Mouse (Mus musculus) adrenal gland, adult (tissue): Measurements from ENCODE around the gene Sfswap.
"Not testable (repeated sequence)": the region's sequence is repeated elsewhere in the genome, so short reads cannot be mapped to it uniquely, and the experiment has no call there.

Experiments
- DNase-seq, 2 experiments: peaks; one replicate each; pipeline ENCODE4 v3.0.0; 2022 to 2023; ENCODE audit warnings: low spot score in 1 of 2; ENCODE audit not compliant: inconsistent age in 2 of 2

Gene Sfswap

DNA sequence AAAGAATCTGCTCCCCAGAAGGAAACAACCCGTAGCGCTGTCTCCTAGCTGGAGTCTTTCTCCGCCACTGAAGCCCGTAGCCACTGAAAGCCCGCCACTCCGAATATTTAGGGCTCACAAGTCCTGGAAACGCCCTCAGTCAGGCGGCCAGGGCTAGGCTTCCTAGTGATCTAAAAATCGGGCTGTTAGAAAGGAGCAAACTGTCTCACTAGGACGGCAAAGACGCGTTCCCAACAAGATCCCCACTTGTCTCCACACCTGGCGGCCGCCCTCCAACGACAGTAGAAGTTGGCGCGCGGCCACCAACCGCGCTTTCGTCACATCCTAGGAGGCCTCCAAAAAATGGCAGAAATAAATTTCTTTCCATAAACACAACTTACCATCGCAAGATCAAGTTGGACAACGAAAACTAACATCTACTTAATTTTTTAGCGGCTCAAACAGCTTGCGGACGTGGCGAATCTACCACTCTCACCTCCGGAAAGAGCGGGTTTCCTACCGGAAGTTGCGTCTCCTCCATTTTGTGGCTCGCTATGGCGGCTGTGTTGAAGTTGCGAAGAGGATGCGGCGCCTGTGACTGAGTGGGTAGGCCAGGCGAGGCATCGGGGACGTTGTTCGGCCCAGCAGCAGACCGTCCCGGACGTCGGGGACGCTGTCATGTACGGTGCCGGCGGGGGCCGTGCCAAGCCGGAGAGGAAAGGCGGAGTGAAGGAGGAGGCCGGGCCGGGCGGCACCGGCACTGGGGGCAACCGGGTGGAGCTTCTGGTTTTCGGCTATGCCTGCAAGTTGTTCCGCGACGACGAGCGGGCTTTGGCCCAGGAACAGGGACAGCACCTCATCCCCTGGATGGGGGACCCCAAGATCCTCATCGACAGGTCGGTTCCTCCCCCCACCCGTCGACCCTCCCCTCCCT is at the start of gene Sfswap:
Gene Sfswap, plus strand, starts transcription at position 500 of the 913 bp plus-strand sequence.
- DNase-seq, result peak; percentile 85 to 97

GRCm38 (mm10) chr5:129452561-129452960 is 48.5 kb upstream of the Sfswap start:
- peak in 1 of 2 experiments; percentile 51 for DNase-seq

- peak; percentile 77 to 86 for DNase-seq
These were observed 46.1 kb upstream of the Sfswap start for GRCm38 (mm10) chr5:129454802-129455528.

DNA sequence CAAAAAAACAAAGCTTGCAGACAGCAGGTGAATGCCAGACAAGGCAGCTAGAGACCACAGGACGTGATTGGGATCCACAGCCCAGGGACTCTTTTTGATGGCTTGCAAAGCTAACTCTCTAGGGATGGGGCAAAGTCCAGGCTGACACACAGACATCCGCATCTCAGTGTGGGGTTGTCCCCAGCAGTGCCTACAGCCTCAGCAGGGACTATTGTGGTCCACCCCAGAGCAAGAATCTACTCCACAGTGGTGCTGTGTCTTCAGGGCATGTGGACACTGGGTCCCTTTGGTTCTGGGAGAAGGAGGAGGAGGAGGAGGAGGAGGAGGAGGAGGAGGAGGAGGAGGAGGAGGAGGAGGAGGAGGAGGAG is 45.5 kb upstream of the Sfswap start:
- no peak for DNase-seq

GRCm38 (mm10) chr5:129456579-129457140 is 44.4 kb upstream of the Sfswap start:
- no peak for DNase-seq

GRCm38 (mm10) chr5:129458109-129458508 is 42.9 kb upstream of the Sfswap start:
- DNase-seq, result no peak

GRCm38 (mm10) chr5:129458541-129458940 is 42.5 kb upstream of the Sfswap start:
- no peak for DNase-seq

- no peak for DNase-seq
These were observed 40.1 kb upstream of the Sfswap start for GRCm38 (mm10) chr5:129460798-129461476.

DNA sequence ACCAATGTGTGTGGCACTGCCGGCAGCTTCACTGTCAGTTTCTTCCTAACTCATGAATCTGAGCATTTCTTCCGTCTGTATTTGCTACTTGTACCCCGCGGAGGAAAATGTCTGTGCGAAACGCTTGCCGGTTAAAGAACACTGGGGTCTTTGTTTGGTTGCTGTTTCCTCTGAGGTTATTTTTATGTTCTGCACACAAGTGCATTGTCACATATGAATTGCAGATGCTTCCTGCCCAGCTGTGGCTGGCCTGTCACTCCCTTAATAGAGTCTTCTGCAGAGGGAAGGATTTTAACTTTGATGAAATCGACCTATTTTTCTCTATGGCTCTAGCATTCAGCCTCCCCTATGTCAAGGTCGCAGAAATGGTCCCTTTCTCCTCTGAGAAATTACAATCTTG is 37.4 kb upstream of the Sfswap start:
- DNase-seq, result not testable (repeated sequence)

GRCm38 (mm10) chr5:129465788-129466187 is 35.2 kb upstream of the Sfswap start:
- no peak for DNase-seq

- DNase-seq, result no peak
These were observed 25.4 kb upstream of the Sfswap start for GRCm38 (mm10) chr5:129475532-129476045.

GRCm38 (mm10) chr5:129489879-129490278 is 11.1 kb upstream of the Sfswap start:
- DNase-seq, result no peak

GRCm38 (mm10) chr5:129501671-129502070 is 650 bp downstream of the Sfswap start:
- peak in 1 of 2 experiments; percentile 22 for DNase-seq

DNA sequence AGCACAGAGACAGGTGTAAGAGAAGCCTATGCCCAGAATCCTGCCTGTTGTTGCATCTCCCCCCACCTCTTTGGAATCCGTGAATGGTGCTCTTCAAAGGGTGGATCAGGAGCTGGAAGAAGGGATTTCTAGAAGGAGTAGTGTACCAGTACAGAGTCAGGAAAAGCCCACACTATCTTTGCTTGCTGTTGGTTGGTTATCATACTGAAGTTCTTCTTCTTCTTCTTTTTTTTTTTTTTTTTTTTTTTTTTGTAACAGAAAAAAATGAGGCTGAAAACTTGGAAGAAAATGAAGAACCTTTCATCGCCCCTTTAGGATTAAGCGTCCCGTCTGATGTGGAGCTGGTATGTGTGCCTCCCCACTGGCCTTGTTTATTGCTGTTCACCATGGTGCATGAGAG is 5.9 kb downstream of the Sfswap start:
- DNase-seq, result no peak

GRCm38 (mm10) chr5:129518180-129518579 is 17.2 kb downstream of the Sfswap start:
- peak; percentile 92 to 94 for DNase-seq

- DNase-seq, result no peak
These were observed 17.8 kb downstream of the Sfswap start for GRCm38 (mm10) chr5:129518786-129519185.

DNA sequence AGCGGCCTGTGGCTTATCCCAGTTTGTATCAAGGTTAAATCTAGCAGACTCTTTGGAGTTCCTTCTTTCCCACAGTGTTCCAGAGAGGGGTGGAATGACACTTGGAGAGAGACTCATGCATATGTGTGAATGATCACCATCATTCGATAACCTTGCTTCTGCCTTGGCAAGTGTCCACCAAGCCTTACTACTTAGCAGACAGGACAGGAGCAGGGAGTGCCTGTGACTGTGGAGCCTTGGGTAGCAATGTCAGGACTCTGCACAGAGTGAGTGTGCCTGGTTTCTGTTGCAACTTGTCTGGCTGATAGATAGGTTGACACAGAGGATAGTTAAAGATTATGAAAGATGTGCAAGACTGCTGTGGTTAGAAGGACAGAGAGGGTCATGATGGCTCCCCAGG is 18.6 kb downstream of the Sfswap start:
- peak; percentile 61 to 87 for DNase-seq

DNA sequence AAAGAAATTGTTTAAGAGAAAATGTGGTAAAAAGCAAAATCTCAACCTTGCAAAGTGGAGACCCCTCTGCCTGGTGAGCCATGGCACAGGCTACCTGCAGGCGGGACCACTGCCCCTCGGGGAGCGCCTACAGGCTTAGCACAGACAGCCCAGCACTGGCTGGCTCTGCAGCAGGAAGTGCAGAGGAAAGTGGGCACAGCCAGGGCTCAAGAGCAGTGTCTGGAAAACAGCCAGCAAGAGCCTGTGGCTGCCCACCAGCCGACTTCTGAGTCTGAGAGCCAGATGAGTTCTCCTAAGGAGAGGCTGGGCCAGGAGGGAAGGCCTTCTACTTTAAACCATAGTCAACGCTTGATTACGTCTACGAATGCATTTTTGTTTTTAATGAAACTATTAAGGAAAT is 20.5 kb downstream of the Sfswap start:
- no peak for DNase-seq

- no peak for DNase-seq
These were observed 20.9 kb downstream of the Sfswap start for GRCm38 (mm10) chr5:129521913-129522312.

GRCm38 (mm10) chr5:129523166-129523565 is 22.1 kb downstream of the Sfswap start:
- no peak for DNase-seq

DNA sequence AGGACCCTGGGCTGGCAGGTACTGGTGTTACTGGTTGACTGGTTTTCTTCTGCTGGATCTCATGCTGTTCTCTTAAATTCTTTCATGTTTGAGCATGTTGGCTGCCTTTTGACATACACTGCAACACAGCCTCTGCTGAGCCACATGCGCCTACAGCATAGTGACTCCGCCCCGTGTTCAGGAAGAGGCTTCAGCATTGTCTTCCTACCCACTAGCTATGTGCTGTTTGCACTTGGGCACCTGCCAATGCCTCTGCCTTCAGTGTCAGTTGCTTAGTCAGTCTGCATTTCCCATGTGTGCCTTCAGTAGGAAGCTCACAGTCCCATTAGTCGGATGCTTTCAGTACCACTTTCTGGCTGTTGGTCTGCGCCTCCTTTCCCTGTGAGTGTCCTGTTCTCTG is 23.7 kb downstream of the Sfswap start:
- DNase-seq, result peak in 1 of 2 experiments; percentile 39
